Mouse (Mus musculus): ENCODE data around the gene Ccdc184.

- no peak for TF ChIP-seq CTCF (IDR thresholded peaks at IDR 0.05; ENCODE audit: low read depth)
- no peak for TF ChIP-seq EP300 (IDR thresholded peaks at IDR 0.05; ENCODE audit: low read depth)
Measured at GRCm38 (mm10) chr15:98142515-98142914, 24.4 kb upstream of the Ccdc184 start.
